Mouse (Mus musculus) intestine, postnatal 0 days (tissue): ENCODE results near the gene Lat. TPM values are rescaled to one million over a fixed set of nuclear protein-coding genes. Genes with fewer than 3 reads are reported as not detected.
A peak's percentile ranks its signal among the peaks of the same experiment; 100 is the strongest.

Source experiments
- ATAC-seq: fragments of 200-750 bp; cut with Nextera tagmentation; 2 replicates; pipeline ENCODE4 v1.8.0; 2017; ENCODE audit warnings: mild to moderate bottlenecking, moderate TSS enrichment, moderate library complexity
- H3K27ac ChIP-seq: fragments of 300-500 bp; sonication (generic); 2 replicates; pipeline ENCODE4 v1.5.1; 2014; ENCODE audit warnings: mild to moderate bottlenecking, low read depth, low read length, moderate library complexity
- H3K27me3 ChIP-seq: fragments of 300-500 bp; sonication (generic); replicated peaks from 2 replicates; pipeline ENCODE4 v1.6.1; 2014; ENCODE audit warnings: low read length, mixed read lengths; ENCODE audit not compliant: control insufficient read depth, insufficient read depth
- H3K36me3 ChIP-seq: fragments of 300-500 bp; sonication (generic); 2 replicates; pipeline ENCODE4 v1.6.1; 2014; ENCODE audit warnings: mild to moderate bottlenecking, moderate library complexity; ENCODE audit not compliant: control insufficient read depth, insufficient read depth
- H3K4me1 ChIP-seq: fragments of 300-500 bp; sonication (generic); replicated peaks from 2 replicates; pipeline ENCODE4 v1.6.1; 2014; ENCODE audit warnings: antibody characterized with exemption, low read length, mixed read lengths; ENCODE audit not compliant: control insufficient read depth, insufficient read depth
- H3K4me2 ChIP-seq: fragments of 300-500 bp; sonication (generic); replicated peaks from 2 replicates; pipeline ENCODE4 v1.6.1; 2014; ENCODE audit warnings: low read depth, mild to moderate bottlenecking, moderate library complexity
- H3K4me3 ChIP-seq: fragments of 300-500 bp; sonication (generic); 2 replicates; pipeline ENCODE4 v1.5.1; 2014; ENCODE audit warnings: low read depth, low read length
- H3K9ac ChIP-seq: fragments of 300-500 bp; sonication (generic); 2 replicates; pipeline ENCODE4 v1.6.1; 2014; ENCODE audit warnings: mild to moderate bottlenecking, low read depth, low read length
- H3K9me3 ChIP-seq: fragments of 300-500 bp; sonication (generic); 2 replicates; pipeline ENCODE4 v1.6.1; 2016; ENCODE audit warnings: mixed run types; ENCODE audit not compliant: control insufficient read depth
- CTCF ChIP-seq: sonication (generic); IDR thresholded peaks from 2 replicates; pipeline ENCODE4 v1.5.1; 2016; ENCODE audit warnings: low read depth, mild to moderate bottlenecking, control low read depth, antibody characterized with exemption, moderate library complexity
- WGBS: fragments of 180-500 bp; shearing (Covaris S2); extraction: QIAGEN DNeasy Blood & Tissue Kit; methylation state at CpG from one replicate; pipeline ENCODE4 v1.1.7; 2014; 5-methylcytosine and 5-hydroxymethylcytosine counted together
- polyA plus RNA-seq: library from polyadenylated mRNA; unstranded; fragments of >200 nt; fragmentation: Nextera tagmentation; extraction: Ambion mirVana; gene quantifications from 2 replicates; pipeline ENCODE4 v1.2.1, GENCODE M21; 2015

Gene Lat
- polyA plus RNA-seq, 1 experiment from 2014 or later: 0.65 TPM

GRCm38 (mm10) chr7:126351419-126351951, 17.9 kb downstream of the Lat start:
- TF ChIP-seq CTCF: no peak

GRCm38 (mm10) chr7:126350748-126351418, 18.5 kb downstream of the Lat start:
- no peak overlapping the region for H3K4me2 ChIP-seq
- no peak overlapping the region for H3K9ac ChIP-seq
- H3K27ac ChIP-seq: no peak overlapping the region
- no peak overlapping the region for H3K4me3 ChIP-seq
- no peaks in the 10 kb centered on the region for H3K9me3 ChIP-seq
- TF ChIP-seq CTCF: no peak
- no peaks in the 10 kb centered on the region for H3K36me3 ChIP-seq
- no peaks in the 10 kb centered on the region for H3K4me1 ChIP-seq
- ATAC-seq: no peak
- 60% methylated on average over 20 of the region's 20 CpGs for WGBS
- H3K27me3 ChIP-seq: no peaks in the 10 kb centered on the region

More at GRCm38 (mm10) chr7:126351419-126351951, 17.9 kb downstream of the Lat start:
- H3K9ac ChIP-seq: no peak overlapping the region
- no peaks in the 10 kb centered on the region for H3K36me3 ChIP-seq
- H3K4me3 ChIP-seq: no peak overlapping the region
- no peaks in the 10 kb centered on the region for H3K27me3 ChIP-seq
- no peaks in the 10 kb centered on the region for H3K9me3 ChIP-seq
- WGBS: 44% methylated on average over 10 of the region's 10 CpGs
- ATAC-seq: no peak
- H3K27ac ChIP-seq: no peak overlapping the region
- H3K4me2 ChIP-seq: no peak overlapping the region
- no peaks in the 10 kb centered on the region for H3K4me1 ChIP-seq

GRCm38 (mm10) chr7:126348293-126348692, 21.1 kb downstream of the Lat start:
- H3K9me3 ChIP-seq: no peaks in the 10 kb centered on the region
- no peaks in the 10 kb centered on the region for H3K4me1 ChIP-seq
- H3K27ac ChIP-seq: no peak overlapping the region
- H3K36me3 ChIP-seq: no peaks in the 10 kb centered on the region
- H3K9ac ChIP-seq: no peak overlapping the region
- TF ChIP-seq CTCF: no peak
- H3K4me2 ChIP-seq: no peak overlapping the region
- H3K4me3 ChIP-seq: no peak overlapping the region
- no peak for ATAC-seq
- H3K27me3 ChIP-seq: no peaks in the 10 kb centered on the region
- WGBS: 57% methylated on average over 8 of the region's 8 CpGs

GRCm38 (mm10) chr7:126347098-126347497, 22.3 kb downstream of the Lat start:
- H3K9me3 ChIP-seq: no peaks in the 10 kb centered on the region
- no peak overlapping the region for H3K4me3 ChIP-seq
- no peak for TF ChIP-seq CTCF
- ATAC-seq: peak; percentile 72
- no peak overlapping the region for H3K4me2 ChIP-seq
- H3K36me3 ChIP-seq: no peaks in the 10 kb centered on the region
- H3K4me1 ChIP-seq: no peaks in the 10 kb centered on the region
- 28% methylated on average over 1 of the region's 1 CpGs for WGBS
- no peak overlapping the region for H3K9ac ChIP-seq
- no peaks in the 10 kb centered on the region for H3K27me3 ChIP-seq
- no peak overlapping the region for H3K27ac ChIP-seq

- Histone ChIP-seq H3K36me3 (no peaks in the 10 kb centered on the region), H3K9ac (no peak overlapping the region), H3K27me3 (no peaks in the 10 kb centered on the region), H3K4me2 (no peak overlapping the region), H3K4me3 (no peak overlapping the region), H3K27ac (no peak overlapping the region), H3K9me3 (no peaks in the 10 kb centered on the region), H3K4me1 (no peaks in the 10 kb centered on the region)
- TF ChIP-seq CTCF: no peak
- ATAC-seq: no peak
- WGBS: 55% methylated on average over 3 of the region's 3 CpGs
Observed at GRCm38 (mm10) chr7:126345969-126346368, 23.4 kb downstream of the Lat start.

- no peak overlapping the region for H3K4me2 ChIP-seq
- no peaks in the 10 kb centered on the region for H3K27me3 ChIP-seq
- no peaks in the 10 kb centered on the region for H3K36me3 ChIP-seq
- H3K9me3 ChIP-seq: no peaks in the 10 kb centered on the region
- H3K4me3 ChIP-seq: no peak overlapping the region
- 52% methylated on average over 3 of the region's 3 CpGs for WGBS
- no peak for TF ChIP-seq CTCF
- no peak overlapping the region for H3K27ac ChIP-seq
- H3K9ac ChIP-seq: no peak overlapping the region
- H3K4me1 ChIP-seq: no peaks in the 10 kb centered on the region
- ATAC-seq: no peak
Observed at GRCm38 (mm10) chr7:126345557-126345956, 23.8 kb downstream of the Lat start.
